Mouse (Mus musculus) mammary gland, adult 2 months (tissue): Measurements from ENCODE around the gene Olfr1337. TPM values are rescaled to one million over a fixed set of nuclear protein-coding genes. Genes with fewer than 3 reads are reported as not detected.

Source experiments
- polyA plus RNA-seq: library from polyadenylated mRNA; depleted of rRNA; stranded (reverse); fragments of >200 nt; gene quantifications from 2 replicates; pipeline ENCODE4 v1.2.3, GENCODE M21; 2012; ENCODE audit warnings: low replicate concordance; rRNA removed

Olfr1337 gene
- not detected in 2 replicates for polyA plus RNA-seq

GRCm38 (mm10) chr4:118782486-118782885 lies at the start of gene Olfr1337:
Gene Olfr1337, minus strand, starts transcription at chr4:118782586.

GRCm38 (mm10) chr4:118809844-118810243 lies 27.5 kb upstream of the Olfr1337 start, which contains the start of gene Olfr1335:
Gene Olfr1335, minus strand, starts transcription at chr4:118809944.

GRCm38 (mm10) chr4:118758637-118759036 lies 23.7 kb downstream of the Olfr1337 start, which contains the start of gene Olfr1338:
Gene Olfr1338, minus strand, starts transcription at chr4:118758737.

GRCm38 (mm10) chr4:118731875-118732274 lies 50.5 kb downstream of the Olfr1337 start, which contains the start of gene Olfr1339:
Gene Olfr1339, plus strand, starts transcription at chr4:118732175.

Other genes with a start within 250 kb of the Olfr1337 start
- 13.6 and 13.7 TPM in 2 replicates for gene Tmem125, start 238.5 kb downstream of the Olfr1337 start, polyA plus RNA-seq
- 0.16 TPM in 1 of 2 replicates, not detected in the other for gene Cfap57, start 161.8 kb downstream of the Olfr1337 start, polyA plus RNA-seq
- 9.8 and 13.4 TPM in 2 replicates for gene Ebna1bp2, start 161.8 kb downstream of the Olfr1337 start, polyA plus RNA-seq
- not detected in 2 replicates for gene Olfr62, start 123.6 kb downstream of the Olfr1337 start, polyA plus RNA-seq
- gene Olfr1342, start 89.8 kb downstream of the Olfr1337 start, polyA plus RNA-seq = 0.23 TPM in 1 of 2 replicates, not detected in the other
- gene Olfr1341, start 79.1 kb downstream of the Olfr1337 start, polyA plus RNA-seq = not detected in 2 replicates
- not detected in 2 replicates for gene Olfr1340, start 62.4 kb downstream of the Olfr1337 start, polyA plus RNA-seq
- not detected in 2 replicates for gene Olfr1339, start 50.4 kb downstream of the Olfr1337 start, polyA plus RNA-seq
- not detected in 2 replicates for gene Olfr1338, start 23.8 kb downstream of the Olfr1337 start, polyA plus RNA-seq
- gene Olfr1335, start 27.4 kb upstream of the Olfr1337 start, polyA plus RNA-seq = not detected in 2 replicates
- gene Olfr1333, start 53.7 kb upstream of the Olfr1337 start, polyA plus RNA-seq = not detected in 2 replicates
- gene Olfr1331, start 82.1 kb upstream of the Olfr1337 start, polyA plus RNA-seq = not detected in 2 replicates
- gene Olfr1330, start 106.0 kb upstream of the Olfr1337 start, polyA plus RNA-seq = not detected in 2 replicates
- gene Olfr1329, start 134.9 kb upstream of the Olfr1337 start, polyA plus RNA-seq = not detected in 2 replicates
- gene Olfr1328, start 156.0 kb upstream of the Olfr1337 start, polyA plus RNA-seq = not detected in 2 replicates
- 0.10 and 0.20 TPM in 2 replicates for gene Lao1, start 179.0 kb upstream of the Olfr1337 start, polyA plus RNA-seq